Mouse (Mus musculus) kidney, postnatal 4 days (tissue): ENCODE results near the gene Syn3.

Experiments
- DNase-seq, 2 experiments: peaks; one replicate each; pipeline ENCODE4 v3.0.0; 2021; ENCODE audit warnings: mixed read lengths in 2 of 2

Gene Syn3

GRCm38 (mm10) chr10:86303495-86303876, 195.2 kb downstream of the Syn3 start:
- no peak for DNase-seq

- peak; percentile 80 to 88 for DNase-seq
These were observed 195.8 kb downstream of the Syn3 start for GRCm38 (mm10) chr10:86302761-86303494.

- DNase-seq, result no peak
These were observed 196.4 kb downstream of the Syn3 start for GRCm38 (mm10) chr10:86302318-86302648.

GRCm38 (mm10) chr10:86301593-86302317, 196.9 kb downstream of the Syn3 start:
- peak in 1 of 2 experiments; percentile 45 for DNase-seq

- peak in 1 of 2 experiments; percentile 48 for DNase-seq
These were observed 197.6 kb downstream of the Syn3 start for GRCm38 (mm10) chr10:86301117-86301490.

GRCm38 (mm10) chr10:86300293-86301116, 198.2 kb downstream of the Syn3 start, which contains the start of gene Timp3:
Gene Timp3 (plus strand): TSS chr10:86300372.
- DNase-seq, result peak; percentile 90 to 93

- no peak for DNase-seq
These were observed 198.9 kb downstream of the Syn3 start for GRCm38 (mm10) chr10:86299795-86300194.

- peak in 1 of 2 experiments; percentile 26 for DNase-seq
These were observed 200.4 kb downstream of the Syn3 start for GRCm38 (mm10) chr10:86298326-86298725.

- no peak for DNase-seq
These were observed 201.4 kb downstream of the Syn3 start for GRCm38 (mm10) chr10:86297307-86297706.

- DNase-seq, result peak; percentile 83 to 88
These were observed 202.6 kb downstream of the Syn3 start for GRCm38 (mm10) chr10:86296111-86296510.

GRCm38 (mm10) chr10:86295454-86296098, 203.1 kb downstream of the Syn3 start:
- no peak for DNase-seq

- DNase-seq, result peak in 1 of 2 experiments; percentile 63
These were observed 203.9 kb downstream of the Syn3 start for GRCm38 (mm10) chr10:86294599-86295365.

GRCm38 (mm10) chr10:86293880-86294279, 204.8 kb downstream of the Syn3 start:
- DNase-seq, result peak in 1 of 2 experiments; percentile 30

GRCm38 (mm10) chr10:86290109-86290771, 208.5 kb downstream of the Syn3 start:
- DNase-seq, result peak; percentile 72 to 76

- DNase-seq, result no peak
These were observed 212.2 kb downstream of the Syn3 start for GRCm38 (mm10) chr10:86286508-86286907.

GRCm38 (mm10) chr10:86281238-86281637, 217.5 kb downstream of the Syn3 start:
- no peak for DNase-seq

- no peak for DNase-seq
These were observed 219.0 kb downstream of the Syn3 start for GRCm38 (mm10) chr10:86279579-86280168.

- no peak for DNase-seq
These were observed 220.2 kb downstream of the Syn3 start for GRCm38 (mm10) chr10:86278481-86278880.

- DNase-seq, result no peak
These were observed 221.4 kb downstream of the Syn3 start for GRCm38 (mm10) chr10:86277327-86277726.

- DNase-seq, result no peak
These were observed 223.1 kb downstream of the Syn3 start for GRCm38 (mm10) chr10:86275585-86275984.
